Mouse (Mus musculus): Measurements from ENCODE around the gene Olfr1463. TPM values are rescaled to one million over a fixed set of nuclear protein-coding genes. Genes with fewer than 3 reads are reported as not detected.

The Olfr1463 gene
- total RNA-seq (2021) = not detected
- long read RNA-seq, experiment 1 = 0 reads
- long read RNA-seq, experiment 2 = 0 reads

DNA sequence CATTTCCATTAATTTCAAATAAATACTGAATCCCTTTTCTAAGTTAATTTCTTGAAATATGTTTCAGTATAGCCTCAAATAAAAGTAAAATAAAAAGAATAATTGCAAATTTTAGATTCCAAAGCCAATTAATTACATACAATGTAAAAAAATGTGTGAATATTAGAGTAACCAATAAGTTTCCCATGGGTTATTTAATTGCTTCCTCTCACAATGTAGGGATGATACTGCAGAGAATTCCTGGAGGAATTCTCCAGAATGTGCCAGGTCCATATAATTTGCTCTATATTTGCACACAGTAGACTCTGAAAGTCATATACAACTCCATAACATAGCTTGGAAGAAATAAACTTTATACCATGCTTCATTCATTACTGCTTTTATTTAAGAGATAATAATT lies at the start of gene Olfr1463:
Gene Olfr1463 (plus strand): TSS at position 301 of the 400 bp plus-strand sequence.
- DNase-seq = no peak

- no peak for DNase-seq
Observed at GRCm38 (mm10) chr19:13185434-13185833, 45.7 kb upstream of the Olfr1463 start, which contains the start of gene Olfr1462. TSS of gene Olfr1462 (plus strand) at chr19:13185734.

DNA sequence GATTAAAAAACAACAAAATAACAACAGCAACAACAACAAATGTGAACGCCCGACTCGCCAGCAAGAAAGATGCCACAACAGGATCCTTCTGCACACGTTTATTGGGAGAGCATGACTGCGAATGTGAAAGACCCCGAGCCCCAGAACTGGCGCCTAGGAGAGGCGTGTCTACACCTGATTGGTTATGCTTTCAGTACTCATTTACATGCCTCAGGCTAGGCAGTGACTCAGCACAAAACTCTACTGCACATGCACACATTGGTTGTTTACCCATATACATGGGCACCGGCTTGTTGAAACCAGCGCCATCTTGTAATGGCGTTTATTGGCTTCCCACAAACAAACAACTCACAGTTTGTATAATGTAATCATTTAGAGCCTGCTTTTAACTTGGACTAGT lies 9.5 kb upstream of the Olfr1463 start:
- DNase-seq = no peak

Other genes with a start within 250 kb of the Olfr1463 start
- gene Olfr1451, start 236.3 kb upstream of the Olfr1463 start, total RNA-seq (2021) = not detected
- not detected for gene Olfr1453, start 203.0 kb upstream of the Olfr1463 start, total RNA-seq (2021)
- gene Olfr1454, start 170.7 kb upstream of the Olfr1463 start, total RNA-seq (2021) = not detected
- not detected for gene Olfr1457, start 133.4 kb upstream of the Olfr1463 start, total RNA-seq (2021)
- gene Olfr1458, start 124.6 kb upstream of the Olfr1463 start, total RNA-seq (2021) = not detected
- gene Olfr1459, start 81.8 kb upstream of the Olfr1463 start, total RNA-seq (2021) = under 1 TPM in 1 of 2 experiments, not detected in 1; 0.07 TPM
- gene Olfr1461, start 68.3 kb upstream of the Olfr1463 start, total RNA-seq (2021) = not detected
- gene Olfr1462, start 45.6 kb upstream of the Olfr1463 start, total RNA-seq (2021) = not detected
- gene Olfr1465, start 84.2 kb downstream of the Olfr1463 start, total RNA-seq (2021) = not detected
- not detected for gene Olfr1466, start 107.5 kb downstream of the Olfr1463 start, total RNA-seq (2021)
- gene Olfr1467, start 130.9 kb downstream of the Olfr1463 start, total RNA-seq (2021) = not detected
- not detected for gene Olfr1469, start 176.5 kb downstream of the Olfr1463 start, total RNA-seq (2021)
- gene Olfr1471, start 212.1 kb downstream of the Olfr1463 start, total RNA-seq (2021) = not detected
- gene Olfr1472, start 224.8 kb downstream of the Olfr1463 start, total RNA-seq (2021) = not detected
- gene Olfr1474, start 238.2 kb downstream of the Olfr1463 start, total RNA-seq (2021) = not detected
- gene Olfr1475, start 248.9 kb downstream of the Olfr1463 start, total RNA-seq (2021) = not detected

Data from gastrocnemius, postnatal 10 days (tissue).